Mouse (Mus musculus) gastrocnemius, adult 18-20 months (tissue): ENCODE measurements at regions not wholly inside any gene's neighbourhood (a gene's known extent, or its start where the extent isn't known, plus 50 kb on each side); places are given as distances from the start of the nearest gene placed in this dataset.

Experiments used
- DNase-seq: peaks from one replicate; pipeline ENCODE4 v3.0.0; 2021; ENCODE audit warnings: low spot score

- DNase-seq = no peak
Observed at GRCm38 (mm10) chr1:57032407-57032806, 54.0 kb upstream of the Satb2 start.

GRCm38 (mm10) chr1:57033244-57033643, 54.8 kb upstream of the Satb2 start:
- no peak for DNase-seq

DNA sequence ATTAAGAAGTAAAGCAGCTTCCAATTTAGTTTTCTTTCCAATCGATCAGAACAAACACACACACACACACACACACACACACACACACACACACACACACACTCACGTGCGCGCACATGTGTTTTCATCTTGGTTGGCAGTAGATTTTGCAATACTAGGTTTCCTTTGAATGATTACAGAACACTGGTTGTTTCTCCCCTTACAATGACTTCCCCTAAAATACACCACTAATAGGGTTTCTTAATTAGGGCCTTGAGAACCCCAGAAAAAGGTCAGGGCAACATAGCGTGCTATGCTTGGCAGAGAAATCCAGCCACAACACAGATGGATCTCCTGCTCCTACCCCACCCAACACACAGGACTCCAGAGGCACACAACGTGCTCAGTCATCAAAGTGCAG, 56.0 kb upstream of the Satb2 start:
- no peak for DNase-seq

DNA sequence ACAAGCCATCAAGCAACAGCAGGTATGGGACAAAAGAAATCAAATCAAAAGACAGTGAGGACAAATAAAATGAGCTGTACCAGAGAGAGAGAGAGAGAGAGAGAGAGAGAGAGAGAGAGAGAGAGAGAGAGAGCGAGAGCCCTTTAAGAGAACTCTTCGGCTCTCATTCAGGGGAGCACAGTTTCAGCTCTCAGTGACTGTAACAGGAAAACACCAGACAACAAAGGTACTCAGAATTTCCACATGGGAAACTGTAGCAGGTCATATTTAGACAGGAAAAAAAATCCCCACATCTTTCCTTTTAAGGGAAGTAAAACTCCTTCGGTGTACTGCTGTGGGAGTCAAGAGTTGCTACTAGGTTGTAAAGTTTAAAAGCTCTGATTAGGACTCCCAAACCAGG, 57.9 kb upstream of the Satb2 start:
- DNase-seq = no peak

- DNase-seq = no peak
Observed at GRCm38 (mm10) chr1:57040201-57040600, 61.8 kb upstream of the Satb2 start.

DNA sequence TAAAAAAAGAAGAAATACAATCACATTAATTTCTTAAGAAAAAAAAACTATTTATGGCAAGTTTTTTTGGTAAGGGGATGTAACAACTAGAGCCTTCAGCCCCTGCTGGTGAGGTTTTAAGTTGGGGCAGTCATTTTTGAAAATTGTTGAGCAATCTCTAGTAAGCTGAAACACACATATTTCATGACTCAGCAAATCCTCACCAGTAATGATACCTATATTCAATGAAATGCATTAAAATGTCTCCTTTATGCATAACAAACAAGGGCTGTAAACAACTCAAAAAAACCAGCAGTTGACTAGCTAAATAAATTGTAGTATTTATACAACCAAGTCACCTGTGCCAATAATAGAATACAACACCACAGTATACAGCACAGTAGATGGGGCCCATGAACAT, 63.1 kb upstream of the Satb2 start:
- no peak for DNase-seq

GRCm38 (mm10) chr1:57053836-57054235, 75.4 kb upstream of the Satb2 start:
- no peak for DNase-seq

DNA sequence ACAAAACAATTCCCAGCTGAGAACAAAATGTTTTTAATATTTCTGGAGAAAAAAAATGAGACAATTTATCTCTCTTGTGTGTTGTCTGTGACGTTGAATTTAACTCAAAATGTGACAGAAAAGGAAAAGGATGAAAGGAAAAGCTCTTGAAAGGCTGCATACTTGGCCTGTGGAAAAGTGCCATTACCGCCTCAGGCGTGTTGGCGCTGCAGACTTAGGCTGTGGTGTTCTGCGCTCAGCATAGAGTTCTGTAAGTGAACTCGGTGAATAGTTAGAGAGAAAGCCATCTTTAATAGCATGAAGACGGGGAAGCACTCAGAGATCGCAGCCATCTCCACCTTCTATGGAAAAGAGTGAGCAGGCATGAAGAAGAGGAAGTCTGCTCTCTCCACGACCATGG, 77.5 kb upstream of the Satb2 start:
- no peak for DNase-seq

DNA sequence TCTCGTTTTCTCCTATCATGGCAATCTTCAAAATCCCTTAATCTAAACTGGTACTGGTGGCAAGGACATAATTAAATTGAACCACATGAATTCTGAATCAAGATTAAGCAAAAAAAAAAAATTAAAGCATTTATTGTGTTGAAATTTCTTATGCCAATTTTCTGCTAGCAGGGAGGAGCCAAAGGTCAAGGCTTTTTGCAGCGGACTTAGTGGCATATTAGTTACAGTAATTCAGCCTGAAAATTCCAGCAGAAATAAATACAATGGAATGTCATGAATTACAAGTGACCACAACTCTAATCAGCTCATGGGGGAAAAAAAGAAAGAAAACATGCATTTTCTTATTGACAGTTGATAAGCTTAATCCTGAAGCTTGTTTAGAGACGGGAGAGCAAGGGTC, 80.8 kb upstream of the Satb2 start:
- no peak for DNase-seq

GRCm38 (mm10) chr1:57075221-57075620, 96.8 kb upstream of the Satb2 start:
- no peak for DNase-seq

DNA sequence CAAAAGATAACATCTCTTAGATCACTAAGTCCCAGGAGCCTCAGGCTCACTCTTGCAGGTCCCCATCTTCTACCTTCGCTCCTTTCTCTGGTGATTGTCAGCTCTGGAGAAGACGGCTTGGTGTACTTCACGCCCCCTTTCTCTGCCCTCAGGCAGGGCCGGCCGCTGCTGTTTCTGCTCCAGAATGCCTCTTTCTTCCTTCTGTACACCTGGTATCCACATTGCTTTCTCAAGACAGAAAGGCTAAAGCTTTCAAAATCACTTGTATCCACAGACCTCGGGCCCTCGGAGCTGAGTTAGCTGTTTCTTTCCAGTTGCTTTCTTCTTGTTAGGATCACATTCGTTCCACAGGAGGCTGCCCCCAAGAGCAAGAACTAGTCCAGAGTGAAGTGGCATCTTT, 98.2 kb upstream of the Satb2 start:
- no peak for DNase-seq

DNA sequence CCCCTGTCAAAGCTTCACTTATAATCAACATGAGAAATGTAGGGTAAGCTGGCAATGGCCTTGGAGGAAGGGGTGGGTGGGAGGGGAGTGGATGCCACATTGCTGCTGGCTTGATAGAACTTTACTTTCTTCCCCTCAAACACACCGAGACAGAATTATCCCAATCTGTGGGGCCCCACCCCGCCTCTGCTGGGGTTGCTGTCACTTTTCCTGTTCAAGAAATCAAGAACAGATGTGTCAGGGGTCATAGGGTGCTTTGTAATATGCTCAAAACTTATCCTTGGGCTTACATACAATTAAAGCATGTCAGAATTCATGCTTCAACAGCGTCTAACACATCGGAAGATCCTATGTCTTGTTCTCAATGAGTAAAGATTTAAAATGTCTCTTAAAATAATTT, 101.9 kb upstream of the Satb2 start:
- no peak for DNase-seq

DNA sequence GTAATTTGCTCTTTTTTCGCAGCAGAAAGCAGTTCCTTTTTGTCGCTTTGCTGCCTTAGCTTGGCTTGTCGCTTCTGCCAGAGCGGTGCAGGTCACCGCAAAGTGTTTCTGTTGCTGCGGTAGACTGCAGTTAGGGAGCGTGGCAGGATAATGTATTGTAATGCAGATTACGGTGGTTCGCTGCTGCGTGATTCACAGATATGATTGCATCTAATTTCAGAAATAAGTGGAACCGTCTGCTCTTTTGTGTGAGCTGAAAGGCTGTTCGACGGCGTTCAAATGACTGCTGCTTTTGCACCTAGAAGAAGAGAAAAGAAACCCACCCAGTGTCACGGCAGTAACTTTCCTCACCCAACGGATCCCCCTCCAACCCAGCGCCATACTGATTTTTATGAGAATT, 104.7 kb upstream of the Satb2 start:
- no peak for DNase-seq

- no peak for DNase-seq
Observed at GRCm38 (mm10) chr1:57083540-57084083, 105.2 kb upstream of the Satb2 start.

DNA sequence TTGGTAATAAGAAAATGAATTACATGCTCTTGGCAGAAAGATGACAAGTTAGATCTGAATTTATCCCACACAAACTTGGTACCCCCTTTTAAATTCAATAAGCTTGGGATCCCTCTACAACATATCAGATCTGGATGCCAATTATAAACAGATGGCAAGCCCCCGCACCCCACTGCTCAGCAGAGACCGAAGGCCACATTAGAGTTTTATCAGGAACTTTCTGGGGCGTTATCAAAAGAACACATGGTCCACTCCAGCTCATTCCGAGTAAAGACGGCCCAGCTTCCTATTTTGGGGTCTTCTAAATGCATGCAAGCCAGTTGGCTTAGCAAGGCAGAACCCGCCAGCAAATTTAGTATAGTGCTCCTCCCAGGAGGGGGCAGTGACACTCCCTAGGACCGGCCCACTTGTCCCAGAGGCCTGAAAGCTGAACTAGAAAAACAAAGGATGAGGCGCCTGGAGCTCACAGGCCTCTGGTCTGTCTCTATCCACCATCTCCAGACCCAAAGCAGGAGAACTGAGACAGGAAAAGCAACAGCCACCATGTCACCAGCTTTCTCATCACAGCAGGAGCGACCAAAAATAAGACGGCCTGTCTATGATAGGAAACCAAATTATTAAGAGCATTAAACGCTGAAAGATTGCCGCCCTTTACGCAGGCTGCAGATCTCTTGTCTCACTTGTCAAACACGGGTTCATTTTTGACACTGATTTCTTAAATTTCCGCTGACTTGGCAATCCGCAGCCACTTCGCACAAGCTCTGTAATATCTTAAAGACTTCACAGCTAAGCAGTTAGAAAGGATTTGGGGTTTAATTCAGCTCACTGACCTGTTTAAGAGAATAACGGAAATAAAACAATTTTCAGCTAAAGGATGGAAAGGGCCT, 117.2 kb upstream of the Satb2 start:
- DNase-seq = no peak

GRCm38 (mm10) chr1:57096248-57096600, 117.8 kb upstream of the Satb2 start:
- no peak for DNase-seq

GRCm38 (mm10) chr1:57096740-57097139, 118.3 kb upstream of the Satb2 start:
- DNase-seq = no peak

- no peak for DNase-seq
Observed at GRCm38 (mm10) chr1:57100614-57101013, 122.2 kb upstream of the Satb2 start.

GRCm38 (mm10) chr1:57107308-57107707, 128.9 kb upstream of the Satb2 start:
- no peak for DNase-seq

DNA sequence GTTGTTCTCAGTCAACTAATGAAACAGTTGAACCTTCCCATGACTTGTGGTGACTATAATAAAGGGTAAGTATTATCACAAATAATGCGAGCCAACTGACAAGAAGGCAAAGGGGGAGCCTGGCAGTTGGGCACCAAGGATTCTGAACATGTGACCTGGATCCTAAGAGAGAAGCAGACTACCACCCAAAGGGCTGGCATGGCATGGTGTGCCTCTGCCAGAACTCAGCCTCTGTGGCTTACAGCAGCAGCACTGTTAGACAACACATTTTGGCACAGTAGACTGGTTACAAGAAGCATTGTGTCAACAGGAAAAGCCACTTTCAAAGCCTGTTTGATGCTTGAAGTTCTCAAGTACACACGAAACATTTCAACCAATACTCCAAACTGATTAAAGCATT, 142.2 kb upstream of the Satb2 start:
- DNase-seq = no peak

GRCm38 (mm10) chr1:57144181-57144580, 165.7 kb upstream of the Satb2 start:
- no peak for DNase-seq

GRCm38 (mm10) chr1:57155869-57156268, 177.4 kb upstream of the Satb2 start:
- no peak for DNase-seq

- no peak for DNase-seq
Observed at GRCm38 (mm10) chr1:57164443-57164842, 186.0 kb upstream of the Satb2 start.
